ENCODE assay signal across 29 mouse cellular contexts in genomic region chr13:34667197-34667596, GRCm38 (mm10). TPM values are rescaled to one million over a fixed set of nuclear protein-coding genes. Genes with fewer than 3 reads are reported as not detected.
DNase-seq lines count a peak whose midpoint lies in the region; ATAC-seq and TF ChIP-seq lines count a peak whose summit lies in the region.
"Had no signal": no experiment of that assay in that cellular context is flagged by ENCODE, and none has a peak within 500 bp of the region (broad histone marks: within the 10 kb centered on the region; RNA-seq: fewer than 3 reads in every experiment).

No protein-coding gene starts in this region.

- DNase-seq in heart, adult 11 months = peak; percentile 91
- no peak for DNase-seq in heart, postnatal 10 days
- peak; percentile 56 to 74 for DNase-seq in spleen, adult 2 months (ENCODE audit: low read depth in 1 of 2, low spot score in 2 of 2)
- no peak for DNase-seq in spleen, postnatal 14 days (ENCODE audit: low spot score in 2 of 2)
- no peak for DNase-seq in layer of hippocampus, adult 11-12 months (ENCODE audit: low spot score)
- DNase-seq in cerebellum, postnatal 10 days = no peak
- DNase-seq: adrenal gland, postnatal 36 days; cerebellum, adult 11-12 months; cerebellum, postnatal 25 days; gastrocnemius, postnatal 14 days; heart, adult 2 months; heart, postnatal 4 days; kidney, adult 8-10 months; liver, embryonic 13.5 days; lung, embryonic 14.5 days; right cerebral cortex, adult 18-20 months; thymus, adult 18-20 months; thymus, postnatal 36 days had no signal

- no peaks in the 10 kb centered on the region for H3K27me3 ChIP-seq in spleen, adult 2 months (ENCODE audit: control insufficient read depth, insufficient read depth, low read length)
- H3K27me3 ChIP-seq: forebrain, embryonic 15.5 days; heart, embryonic 15.5 days; hindbrain, embryonic 15.5 days; liver, embryonic 13.5 days; midbrain, embryonic 15.5 days; Patski; stomach, embryonic 15.5 days had no signal

- intact Hi-C loops in heart, postnatal 10 days (cut with DNase I) = no loop called here

- 5% methylated on average over 8 of the region's 8 CpGs for WGBS in spleen, adult 2 months

- H3K4me1 ChIP-seq in spleen, adult 2 months (ENCODE audit: control insufficient read depth, insufficient read depth, insufficient read length) = peaks cover 16% of the 10 kb centered on the region; the same call in 1 of the 2 replicates
- H3K4me1 ChIP-seq: heart, embryonic 15.5 days; liver, embryonic 13.5 days; stomach, embryonic 15.5 days had no signal

- peak overlapping the region; percentile 90 for H3K27ac ChIP-seq in spleen, adult 2 months (ENCODE audit: insufficient read depth, low read length)
- H3K27ac ChIP-seq: forebrain, embryonic 15.5 days; heart, adult 2 months; heart, embryonic 15.5 days; hindbrain, embryonic 15.5 days; liver, embryonic 13.5 days; midbrain, embryonic 15.5 days; stomach, embryonic 15.5 days had no signal

- no peak for TF ChIP-seq POLR2A in spleen, adult 2 months (IDR thresholded peaks at IDR 0.05; ENCODE audit: low read depth, low read length)

- no peak for TF ChIP-seq CTCF in spleen, adult 2 months (IDR thresholded peaks at IDR 0.05; ENCODE audit: extremely low read depth, insufficient read depth, insufficient read length, insufficient replicate concordance)

- H3K36me3 ChIP-seq in spleen, adult 2 months (ENCODE audit: control insufficient read depth, insufficient read depth, low read length) = no peaks in the 10 kb centered on the region
- H3K36me3 ChIP-seq: forebrain, embryonic 15.5 days; G1E; heart, embryonic 15.5 days; hindbrain, embryonic 15.5 days; liver, embryonic 13.5 days; midbrain, embryonic 15.5 days; stomach, embryonic 15.5 days had no signal

- no peak overlapping the region for H3K4me3 ChIP-seq in spleen, adult 2 months (ENCODE audit: extremely low read depth, insufficient read depth, insufficient read length)
- H3K4me3 ChIP-seq: forebrain, embryonic 15.5 days; heart, adult 2 months; heart, embryonic 15.5 days; hindbrain, embryonic 15.5 days; liver, embryonic 13.5 days; midbrain, embryonic 15.5 days; myocyte; stomach, embryonic 15.5 days had no signal

- ATAC-seq in hematopoietic stem cell, adult 5-6 weeks (replicated peaks in 1 of 2; ENCODE audit: insufficient read depth in 1 of 2, low FRiP score in 2 of 2, low TSS enrichment in 1 of 2, low read depth in 1 of 2, poor library complexity in 2 of 2, severe bottlenecking in 2 of 2) = peak; percentile 44 to 64; a peak in 3 of 4 replicates
- ATAC-seq in neutrophil, adult 5-6 weeks (ENCODE audit: extremely low read depth, insufficient number of reproducible peaks, low FRiP score, poor library complexity, severe bottlenecking) = peak; percentile 68
- ATAC-seq: forebrain, embryonic 15.5 days; midbrain, embryonic 15.5 days; Patski had no signal

RNA-seq across cellular contexts. Expression of gene Pxdc1, which starts 13.9 kb away (rescaled TPM):
- 10 to 100 TPM; 18.2 to 24.3 TPM for total RNA-seq in heart, postnatal 10 days (2021)
- polyA plus RNA-seq in spleen, adult 2 months (2012; rRNA removed) = 41.9 and 47.4 TPM in 2 replicates
- not detected in 2 replicates for total RNA-seq in hematopoietic stem cell, adult 5-6 weeks (2017)
- 43.8 and 49.6 TPM in 2 replicates for total RNA-seq in neutrophil, adult 5-6 weeks (2017)
- total RNA-seq: megakaryocyte-erythroid progenitor cell, adult 5-6 weeks had no signal
- polyA plus RNA-seq: G1E had no signal

Comparison
In these comparisons a context has a peak if more than half of its experiments do, and no peak if none do; other contexts are left out.
1. DNase-seq: peak in heart, adult 11 months (single experiment) and spleen, adult 2 months (2 of 2); none in heart, postnatal 10 days (0 of 2), spleen, postnatal 14 days (0 of 2), layer of hippocampus, adult 11-12 months (single experiment) and cerebellum, postnatal 10 days (0 of 2).
2. RNA of gene Pxdc1, which starts 13.9 kb away (total RNA-seq): 43.8 to 49.6 TPM in neutrophil, adult 5-6 weeks and 18.2 to 24.3 TPM in heart, postnatal 10 days; not detected in hematopoietic stem cell, adult 5-6 weeks; every median in the first group is over 10 times any median in the second.